Mouse (Mus musculus) bone marrow, adult 2 months (tissue): ENCODE results near the gene Tmigd1. TPM values are rescaled to one million over a fixed set of nuclear protein-coding genes. Genes with fewer than 3 reads are reported as not detected.

Experiments used
- H3K27ac ChIP-seq: fragments of 200-500 bp; 2 replicates; pipeline ENCODE4 v1.5.1; 2012; ENCODE audit warnings: low read depth, mild to moderate bottlenecking, control low read depth, inconsistent platforms, low read length; ENCODE audit not compliant: control insufficient read depth, poor library complexity, insufficient read depth
- H3K4me1 ChIP-seq: fragments of 200-500 bp; 2 replicates; pipeline ENCODE4 v1.6.1; 2011; ENCODE audit warnings: low read length; ENCODE audit not compliant: control insufficient read depth, insufficient read depth
- H3K4me3 ChIP-seq: fragments of 200-500 bp; replicated peaks from 2 replicates; pipeline ENCODE3; 2011; ENCODE audit warnings: mild to moderate bottlenecking, low read depth, low read length, control low read depth; ENCODE audit not compliant: control insufficient read depth
- CTCF ChIP-seq: fragments of 200-500 bp; IDR thresholded peaks from 2 replicates; pipeline ENCODE4 v1.5.1; 2011; ENCODE audit warnings: low read length, control low read depth; ENCODE audit not compliant: control insufficient read depth, insufficient read depth
- POLR2A ChIP-seq: fragments of 200-500 bp; IDR thresholded peaks from 2 replicates; pipeline ENCODE4 v1.6.1; 2011; ENCODE audit warnings: low read depth, mild to moderate bottlenecking, control low read depth, low read length, borderline replicate concordance; ENCODE audit not compliant: control insufficient read depth
- WGBS: fragments of 180-500 bp; shearing (Covaris S2); methylation state at CpG from one replicate; pipeline ENCODE4 v1.1.7; 2018; 5-methylcytosine and 5-hydroxymethylcytosine counted together
- polyA plus RNA-seq: library from polyadenylated mRNA; stranded (reverse); fragments of >200 nt; gene quantifications from 2 replicates; pipeline ENCODE4 v1.2.4, GENCODE M21; 2011; ENCODE audit warnings: low replicate concordance; ENCODE audit not compliant: missing spikeins, insufficient read depth, insufficient read length

Gene Tmigd1
- polyA plus RNA-seq, 1 experiment, result 1.8 TPM

DNA sequence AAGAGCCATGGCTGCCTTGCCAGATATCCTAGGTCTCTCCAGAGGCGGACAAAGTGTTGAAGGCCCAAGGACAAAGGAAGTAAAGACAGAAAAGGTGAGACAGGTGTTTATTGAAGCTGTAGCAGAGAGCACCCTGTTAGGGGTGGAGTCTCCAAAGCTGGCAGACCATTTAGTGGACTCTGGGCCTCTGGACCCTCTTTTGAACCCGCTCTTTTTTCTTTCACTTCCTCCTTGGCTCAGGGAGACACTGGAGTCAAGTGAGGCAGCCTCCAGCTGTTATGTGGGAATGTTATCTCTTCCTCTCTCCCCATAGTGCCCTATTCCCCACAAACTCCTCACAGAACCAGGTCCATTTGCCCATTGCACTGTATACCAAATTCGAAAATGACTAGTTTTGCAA, 9.0 kb upstream of the Tmigd1 start:
- Histone ChIP-seq H3K27ac (no peak overlapping the region), H3K4me3 (no peak overlapping the region), H3K4me1 (peaks cover 1% of the 10 kb centered on the region; the same call in 1 of the 2 replicates)
- WGBS, result 64% methylated on average over 3 of the region's 3 CpGs
- TF ChIP-seq CTCF, result no peak
- TF ChIP-seq POLR2A, result no peak

GRCm38 (mm10) chr11:76893570-76893969, 8.4 kb upstream of the Tmigd1 start:
- no peak overlapping the region for H3K27ac ChIP-seq
- no peak overlapping the region for H3K4me3 ChIP-seq
- no peak for TF ChIP-seq CTCF
- no peak for TF ChIP-seq POLR2A
- H3K4me1 ChIP-seq, result peaks cover 1% of the 10 kb centered on the region; the same call in 1 of the 2 replicates
- 3% methylated on average over 4 of the region's 4 CpGs for WGBS

GRCm38 (mm10) chr11:76894240-76894639, 7.7 kb upstream of the Tmigd1 start:
- H3K4me3 ChIP-seq, result no peak overlapping the region
- peaks cover 1% of the 10 kb centered on the region; the same call in 1 of the 2 replicates for H3K4me1 ChIP-seq
- H3K27ac ChIP-seq, result no peak overlapping the region
- WGBS, result 15% methylated on average over 5 of the region's 5 CpGs
- TF ChIP-seq CTCF, result peak; percentile 67
- TF ChIP-seq POLR2A, result no peak

DNA sequence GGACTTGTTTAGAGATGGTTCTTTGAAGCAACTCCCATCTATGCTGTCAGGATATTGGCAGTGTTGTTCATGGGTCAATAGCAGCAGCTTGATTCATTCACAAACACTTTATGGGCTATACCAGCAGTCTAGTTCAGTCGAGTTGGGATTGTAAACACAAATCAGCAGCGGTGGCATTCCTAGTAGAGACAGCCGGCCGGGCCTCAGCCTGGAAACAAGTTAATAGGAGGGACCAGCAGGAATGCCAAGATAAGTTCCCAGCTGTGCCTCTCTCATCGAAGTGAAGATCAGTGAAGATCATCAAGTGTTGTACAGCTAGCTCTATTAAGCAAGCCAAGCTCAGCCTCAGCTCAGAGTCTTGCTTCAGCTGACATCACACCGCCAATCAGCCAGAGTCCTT, 5.6 kb upstream of the Tmigd1 start:
- TF ChIP-seq CTCF (no peak), POLR2A (no peak)
- Histone ChIP-seq H3K4me1 (peaks cover 5% of the 10 kb centered on the region), H3K27ac (no peak overlapping the region), H3K4me3 (no peak overlapping the region)
- 80% methylated on average over 6 of the region's 6 CpGs for WGBS

DNA sequence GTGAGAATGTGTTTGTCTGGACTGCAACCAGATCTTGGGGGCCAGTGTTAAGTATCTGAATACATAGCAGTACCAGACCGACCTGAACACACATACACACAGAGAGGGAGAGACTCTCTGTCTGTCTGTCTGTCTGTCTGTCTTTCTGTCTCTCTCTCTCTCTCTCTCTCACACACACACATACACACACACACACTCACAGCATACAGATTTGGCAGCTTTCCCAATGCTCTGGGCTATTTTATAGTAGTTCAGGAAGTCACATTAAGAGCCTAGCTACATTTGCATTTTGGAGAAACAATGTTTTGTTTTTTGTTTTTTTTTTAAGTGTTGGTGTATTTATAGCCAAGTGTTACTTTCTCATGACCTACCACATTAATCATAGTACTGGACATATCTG, 4.8 kb upstream of the Tmigd1 start:
- no peak overlapping the region for H3K4me3 ChIP-seq
- H3K4me1 ChIP-seq, result peaks cover 5% of the 10 kb centered on the region
- no peak overlapping the region for H3K27ac ChIP-seq
- 42% methylated on average over 1 of the region's 1 CpGs for WGBS
- no peak for TF ChIP-seq CTCF
- no peak for TF ChIP-seq POLR2A

GRCm38 (mm10) chr11:76897871-76898270, 4.1 kb upstream of the Tmigd1 start:
- Histone ChIP-seq H3K4me1 (peaks cover 5% of the 10 kb centered on the region), H3K27ac (no peak overlapping the region), H3K4me3 (no peak overlapping the region)
- TF ChIP-seq POLR2A (no peak), CTCF (no peak)
- WGBS, result 44% methylated on average over 3 of the region's 3 CpGs

GRCm38 (mm10) chr11:76898751-76899150, 3.2 kb upstream of the Tmigd1 start:
- H3K27ac ChIP-seq, result no peak overlapping the region
- 24% methylated on average over 3 of the region's 3 CpGs for WGBS
- TF ChIP-seq CTCF, result no peak
- no peak for TF ChIP-seq POLR2A
- no peak overlapping the region for H3K4me3 ChIP-seq
- H3K4me1 ChIP-seq, result peaks cover 5% of the 10 kb centered on the region

DNA sequence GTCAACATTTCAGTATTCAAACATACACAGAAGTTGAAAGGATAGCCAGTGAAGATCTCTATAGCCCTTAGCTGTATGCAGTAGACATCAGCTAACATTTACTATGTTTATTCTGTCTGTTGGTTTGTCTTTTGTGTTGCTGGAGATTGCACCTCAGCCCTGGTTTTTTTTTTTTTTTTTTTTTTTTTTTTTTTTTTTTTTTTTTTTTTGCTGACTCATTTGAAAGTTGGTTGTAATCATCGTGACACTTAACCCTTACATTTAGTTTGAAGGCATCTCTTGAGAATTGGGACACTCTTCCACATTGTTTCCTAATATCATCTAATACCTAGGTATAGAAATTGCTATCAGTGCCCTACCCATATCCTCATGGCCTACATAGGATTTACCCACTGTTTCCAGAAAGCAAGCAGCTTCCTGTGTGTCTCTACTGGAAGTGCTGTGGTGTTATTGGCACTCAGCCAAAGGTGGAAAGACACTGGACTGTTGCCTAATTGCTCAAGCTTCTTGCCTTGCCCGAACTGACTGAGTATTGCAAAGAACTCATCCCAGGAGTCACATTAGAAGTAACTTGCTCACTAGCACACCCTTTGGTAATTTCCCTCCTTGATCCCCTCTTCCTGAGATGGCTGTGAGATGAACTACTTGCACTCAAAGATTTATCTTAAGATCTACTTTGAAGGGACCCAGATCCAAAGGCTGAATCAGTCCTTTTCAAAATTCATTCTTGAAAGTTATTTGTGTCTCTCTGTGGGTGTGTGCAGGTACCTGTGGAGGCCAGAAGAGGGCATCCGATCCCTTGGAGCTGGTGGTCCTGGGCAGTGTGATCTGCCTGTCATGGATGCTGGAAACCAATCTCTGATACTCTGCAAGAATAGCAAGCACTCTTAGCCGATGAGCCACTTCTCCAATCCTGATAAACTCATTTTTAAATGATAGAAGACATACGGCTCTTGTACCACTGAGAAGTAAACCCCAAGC, 1.9 kb upstream of the Tmigd1 start:
- 35% methylated on average over 5 of the region's 5 CpGs for WGBS
- no peak for TF ChIP-seq POLR2A
- TF ChIP-seq CTCF, result peak; percentile 37; the same call in 1 of the 2 replicates
- H3K4me1 ChIP-seq, result peaks cover 5% of the 10 kb centered on the region
- no peak overlapping the region for H3K4me3 ChIP-seq
- H3K27ac ChIP-seq, result no peak overlapping the region
